24 mouse cellular contexts compared by ENCODE assay signal in the genomic region with DNA sequence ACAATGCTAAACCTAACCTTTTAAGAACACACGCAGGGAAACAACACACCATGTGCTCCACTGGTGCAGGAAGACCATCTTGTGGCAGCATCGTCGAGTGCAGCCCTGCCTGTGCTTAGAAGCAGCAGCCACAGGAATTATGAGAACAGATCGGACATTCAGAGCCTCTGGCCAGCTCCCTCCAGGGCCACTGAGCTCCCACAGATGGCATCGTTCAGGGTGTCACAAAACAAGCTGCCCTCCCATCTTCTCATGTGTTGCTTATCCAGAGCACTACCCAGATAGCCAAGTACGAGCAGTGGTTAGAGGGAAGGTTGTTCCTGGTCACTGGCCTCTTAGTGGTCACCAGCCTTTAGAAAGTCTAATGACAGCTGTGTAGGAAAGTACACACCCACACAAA. TPM values are rescaled to one million over a fixed set of nuclear protein-coding genes. Genes with fewer than 3 reads are reported as not detected.
DNase-seq lines count a peak whose midpoint lies in the region; ATAC-seq lines count a peak whose summit lies in the region.
"Had no signal": no experiment of that assay in that cellular context is flagged by ENCODE, and none has a peak within 500 bp of the region (broad histone marks: within the 10 kb centered on the region; RNA-seq: fewer than 3 reads in every experiment).

No protein-coding gene starts in this region.

- peaks cover 3% of the 10 kb centered on the region; the same call in 1 of the 2 replicates for H3K4me1 ChIP-seq in forebrain, embryonic 12.5 days
- H3K4me1 ChIP-seq: embryonic facial prominence, embryonic 12.5 days; embryonic facial prominence, embryonic 15.5 days; forebrain, embryonic 15.5 days had no signal

- H3K9ac ChIP-seq in forebrain, embryonic 12.5 days: no peak overlapping the region
- H3K9ac ChIP-seq: embryonic facial prominence, embryonic 12.5 days; embryonic facial prominence, embryonic 15.5 days; forebrain, embryonic 15.5 days; heart, embryonic 13.5 days; hindbrain, embryonic 14.5 days had no signal

- H3K36me3 ChIP-seq in forebrain, embryonic 12.5 days (replicated peaks): peaks cover 55% of the 10 kb centered on the region

- intact Hi-C loops in left cerebral cortex, postnatal 25 days (cut with DNase I): loop anchor here (10.0 kb wide), 1 partner anchor 196 kb away; the partner anchor contains the start of genes Cog4 and Sf3b3

- no peak overlapping the region for H3K27ac ChIP-seq in forebrain, embryonic 12.5 days
- H3K27ac ChIP-seq: embryonic facial prominence, embryonic 12.5 days; embryonic facial prominence, embryonic 15.5 days; forebrain, embryonic 15.5 days; heart, embryonic 10.5 days; heart, embryonic 13.5 days; hindbrain, embryonic 14.5 days; hindbrain, postnatal 0 days had no signal

- H3K4me3 ChIP-seq in forebrain, embryonic 12.5 days (replicated peaks): no peak overlapping the region
- H3K4me3 ChIP-seq: embryonic facial prominence, embryonic 12.5 days; embryonic facial prominence, embryonic 15.5 days; forebrain, embryonic 15.5 days; heart, embryonic 10.5 days; heart, embryonic 13.5 days had no signal

- no peaks in the 10 kb centered on the region for H3K27me3 ChIP-seq in forebrain, embryonic 12.5 days
- H3K27me3 ChIP-seq: embryonic facial prominence, embryonic 12.5 days; embryonic facial prominence, embryonic 15.5 days; forebrain, embryonic 15.5 days; heart, embryonic 13.5 days had no signal

- H3K9me3 ChIP-seq in forebrain, embryonic 12.5 days: no peaks in the 10 kb centered on the region
- H3K9me3 ChIP-seq: embryonic facial prominence, embryonic 12.5 days; embryonic facial prominence, embryonic 15.5 days; forebrain, embryonic 15.5 days; heart, embryonic 10.5 days; heart, embryonic 13.5 days had no signal

- peak; percentile 55 to 60 for DNase-seq in cerebellum, adult 18-20 months
- no peak for DNase-seq in cerebellum, postnatal 10 days
- peak; percentile 51 for DNase-seq in cerebellum, adult 8-10 months
- peak; percentile 57 for DNase-seq in cerebellum, postnatal 25 days
- no peak for DNase-seq in left cerebral cortex, postnatal 25 days (ENCODE audit: low spot score in 2 of 2)
- no peak for DNase-seq in adrenal gland, adult 2 months
- DNase-seq: adrenal gland, adult 8-10 months; adrenal gland, postnatal 25 days; gastrocnemius, postnatal 25 days; heart, adult 18-20 months; heart, postnatal 14 days; heart, postnatal 4 days; kidney, adult 2 months had no signal

- no peak overlapping the region for H3K4me2 ChIP-seq in forebrain, embryonic 12.5 days
- H3K4me2 ChIP-seq: embryonic facial prominence, embryonic 12.5 days; embryonic facial prominence, embryonic 15.5 days; forebrain, embryonic 15.5 days; heart, embryonic 13.5 days; hindbrain, embryonic 14.5 days had no signal

- ATAC-seq in forebrain, embryonic 12.5 days (ENCODE audit: low FRiP score): no peak
- ATAC-seq: CD4-positive, CD25-positive, alpha-beta regulatory T cell, adult 4 months; forebrain, embryonic 15.5 days; hindbrain, postnatal 0 days; inflammation-experienced regulatory T-cells, adult 6 months; intestine, embryonic 16.5 days had no signal

- WGBS in forebrain, embryonic 12.5 days: 93% methylated on average over 6 of the region's 6 CpGs

RNA-seq across cellular contexts. Expression of gene Vac14, which starts 30.9 kb away (rescaled TPM):
- total RNA-seq in left cerebral cortex, postnatal 25 days (2021): 10 to 100 TPM; 21.0 to 23.4 TPM
- 10 to 100 TPM; 29.8 to 37.5 TPM for total RNA-seq in adrenal gland, adult 2 months (2021)
- polyA plus RNA-seq in adrenal gland, adult 2 months (2012; rRNA removed): 40.9 and 47.0 TPM in 2 replicates
- polyA plus RNA-seq in forebrain, embryonic 12.5 days (2016; fragmentation: Nextera tagmentation; extraction: Ambion mirVana): 27.0 and 29.4 TPM in 2 replicates

Comparison
In these comparisons a context has a peak if more than half of its experiments do, and no peak if none do; other contexts are left out.
1. DNase-seq: peak in cerebellum, adult 18-20 months (2 of 2), cerebellum, adult 8-10 months (single experiment) and cerebellum, postnatal 25 days (2 of 2); none in cerebellum, postnatal 10 days (0 of 2), left cerebral cortex, postnatal 25 days (0 of 2) and adrenal gland, adult 2 months (single experiment).